Mouse (Mus musculus) brain, embryonic 14.5 days (tissue): ENCODE results near the gene 1810009A15Rik. TPM values are rescaled to one million over a fixed set of nuclear protein-coding genes. Genes with fewer than 3 reads are reported as not detected.

Source experiments
- DNase-seq: peaks from one replicate; pipeline ENCODE4 v3.0.0-alpha.2; 2011; ENCODE audit warnings: low read depth
- CTCF ChIP-seq: fragments of 200-500 bp; IDR thresholded peaks from 2 replicates; pipeline ENCODE4 v1.5.1; 2012; ENCODE audit warnings: inconsistent platforms, mild to moderate bottlenecking, moderate library complexity, borderline replicate concordance; ENCODE audit not compliant: insufficient read depth, insufficient read length; ENCODE audit errors: extremely low read depth
- POLR2A ChIP-seq: fragments of 200-500 bp; IDR thresholded peaks from 2 replicates; pipeline ENCODE4 v1.6.1; 2012; ENCODE audit warnings: mild to moderate bottlenecking, inconsistent platforms, borderline replicate concordance; ENCODE audit not compliant: poor library complexity, insufficient read depth, insufficient read length, severe bottlenecking; ENCODE audit errors: extremely low read depth
- polyA plus RNA-seq: library from polyadenylated mRNA; depleted of rRNA; stranded (reverse); fragments of >200 nt; gene quantifications from 2 replicates; pipeline ENCODE4 v1.2.3, GENCODE M21; 2012

The 1810009A15Rik gene
- polyA plus RNA-seq, 1 experiment, result 43.0 TPM

DNA sequence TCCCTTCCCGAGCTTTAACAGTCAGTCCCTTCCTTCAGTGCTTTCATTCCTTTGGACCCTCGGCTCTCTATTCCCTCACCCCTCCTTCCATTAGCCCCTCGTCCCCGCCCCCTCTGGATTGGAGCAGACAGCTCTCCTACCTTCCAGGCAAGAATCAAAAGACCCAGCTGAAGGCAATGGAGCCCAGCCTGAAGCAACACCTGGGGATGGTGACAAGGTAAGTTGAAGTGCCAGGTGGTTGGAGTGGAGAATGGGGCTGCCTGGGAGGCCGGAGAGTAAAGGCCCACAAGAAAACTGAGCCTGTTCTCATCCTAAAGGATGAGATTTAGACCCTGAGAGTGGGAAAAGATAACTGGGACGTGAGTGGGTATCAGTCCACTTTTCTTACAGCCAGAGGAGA is 19.9 kb downstream of the 1810009A15Rik start:
- no peak for DNase-seq
- no peak for TF ChIP-seq POLR2A
- no peak for TF ChIP-seq CTCF

DNA sequence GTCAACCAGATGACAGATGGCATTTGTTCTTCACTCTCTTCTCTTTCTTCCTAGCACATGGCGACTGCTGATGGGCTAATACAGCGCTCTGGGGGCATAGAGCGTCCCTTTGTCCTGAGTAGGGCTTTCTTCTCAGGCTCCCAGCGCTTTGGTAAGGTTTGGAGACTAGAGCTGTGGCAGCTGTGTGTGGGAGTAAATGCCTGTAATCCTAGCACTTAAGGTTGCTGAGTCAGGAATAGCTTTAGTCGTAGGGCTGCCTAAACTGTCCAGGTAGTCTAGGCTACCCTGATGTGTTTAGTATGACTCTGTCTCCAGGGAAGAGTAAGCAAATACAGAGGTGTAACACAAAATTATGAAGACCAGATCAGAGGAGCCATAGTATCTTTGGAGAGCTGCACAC is 23.2 kb downstream of the 1810009A15Rik start:
- TF ChIP-seq CTCF, result no peak
- TF ChIP-seq POLR2A, result no peak
- no peak for DNase-seq

DNA sequence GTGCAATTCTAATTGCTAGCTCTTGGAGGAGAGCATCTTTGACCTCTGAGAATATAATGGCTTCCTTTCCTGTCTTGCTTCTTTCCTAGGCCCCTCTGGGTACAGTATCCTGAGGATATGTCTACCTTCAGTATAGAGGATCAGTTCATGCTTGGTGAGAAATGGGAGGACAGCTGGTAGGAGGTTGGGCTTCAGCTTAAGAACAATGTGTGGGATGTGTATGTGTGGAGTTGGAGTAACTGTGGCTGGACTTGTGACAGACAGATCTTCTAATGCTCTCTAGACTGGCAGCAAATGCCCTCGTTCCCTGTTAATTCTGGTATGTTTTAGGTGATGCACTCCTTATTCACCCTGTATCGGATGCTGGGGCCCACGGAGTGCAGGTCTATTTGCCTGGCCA is 25.6 kb downstream of the 1810009A15Rik start:
- no peak for TF ChIP-seq CTCF
- TF ChIP-seq POLR2A, result no peak
- DNase-seq, result no peak

DNA sequence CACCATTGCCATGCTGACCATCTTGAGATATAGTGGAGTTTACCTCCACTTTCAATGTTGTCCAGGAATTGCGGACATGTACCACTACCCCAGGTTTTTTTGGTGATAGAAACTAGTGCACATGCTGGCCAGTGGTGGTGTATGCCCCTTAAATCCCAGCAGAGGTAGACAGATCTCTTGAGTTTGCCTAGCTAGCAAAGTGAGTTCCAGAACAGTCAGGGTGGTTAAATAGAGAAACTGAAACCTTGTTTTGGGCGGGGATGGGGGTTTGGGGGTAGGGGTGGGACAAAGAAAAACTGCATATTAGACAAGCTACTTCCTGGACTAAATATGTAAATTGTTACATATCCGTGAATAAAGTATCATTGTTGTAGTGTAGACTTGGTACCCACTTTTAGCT is 30.3 kb downstream of the 1810009A15Rik start:
- DNase-seq, result no peak
- TF ChIP-seq POLR2A (no peak), CTCF (no peak)

DNA sequence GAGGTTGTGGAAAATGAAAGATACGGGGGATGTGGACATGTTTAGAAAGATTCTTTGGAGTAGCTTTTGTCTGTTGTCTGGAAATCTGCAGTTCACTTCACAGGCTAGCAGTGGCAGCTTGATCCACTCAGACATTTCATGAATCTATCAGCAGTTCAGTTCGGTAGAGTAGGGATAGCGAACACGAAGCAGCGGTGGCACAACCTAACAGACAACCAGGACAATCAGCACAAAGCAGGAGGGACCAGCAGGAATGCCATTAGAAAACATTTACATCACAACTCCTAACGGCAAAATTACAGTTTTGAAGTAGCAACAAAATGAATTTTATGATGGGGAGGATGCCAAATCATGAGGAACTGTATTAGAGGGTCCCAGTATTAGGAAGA is 31.0 kb downstream of the 1810009A15Rik start:
- no peak for TF ChIP-seq CTCF
- TF ChIP-seq POLR2A, result no peak
- DNase-seq, result no peak

DNA sequence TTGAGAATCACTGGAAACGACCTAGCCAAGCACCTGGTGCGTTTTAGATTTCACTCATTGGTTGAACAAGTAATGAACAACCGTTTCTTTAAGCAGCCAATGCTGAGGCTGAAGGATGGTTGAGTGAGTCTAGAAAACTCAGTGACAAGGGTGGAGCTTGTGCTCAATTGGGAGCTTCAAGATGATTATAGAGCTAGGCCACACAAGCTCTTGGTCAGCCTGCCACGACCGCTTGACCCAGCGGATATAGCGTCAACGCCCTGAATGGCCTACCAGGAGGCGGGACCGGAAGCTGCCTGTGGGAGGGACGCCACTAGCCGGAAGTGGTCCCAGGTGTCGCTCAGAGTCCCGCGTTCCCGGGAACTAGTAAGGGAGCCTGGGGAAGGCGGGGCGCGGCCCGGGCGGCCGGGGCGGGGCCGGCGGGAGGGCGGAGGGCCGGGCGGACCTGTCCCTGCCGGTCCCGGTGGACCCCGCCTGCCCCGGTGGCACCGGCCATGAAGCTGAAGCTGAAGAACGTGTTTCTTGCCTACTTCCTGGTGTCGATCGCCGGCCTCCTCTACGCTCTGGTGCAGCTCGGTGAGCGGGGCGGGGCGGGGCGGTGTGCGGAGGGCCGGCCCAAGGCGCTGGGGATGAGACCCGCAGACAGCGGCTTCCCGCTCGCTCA is 31.6 kb downstream of the 1810009A15Rik start, which contains the start of gene B3gat3:
Gene B3gat3 (plus strand): TSS at position 302 of the 664 bp plus-strand sequence.
- peak; percentile 96 for DNase-seq
- TF ChIP-seq POLR2A, result peak; percentile 31; the same call in 1 of the 2 replicates
- no peak for TF ChIP-seq CTCF

DNA sequence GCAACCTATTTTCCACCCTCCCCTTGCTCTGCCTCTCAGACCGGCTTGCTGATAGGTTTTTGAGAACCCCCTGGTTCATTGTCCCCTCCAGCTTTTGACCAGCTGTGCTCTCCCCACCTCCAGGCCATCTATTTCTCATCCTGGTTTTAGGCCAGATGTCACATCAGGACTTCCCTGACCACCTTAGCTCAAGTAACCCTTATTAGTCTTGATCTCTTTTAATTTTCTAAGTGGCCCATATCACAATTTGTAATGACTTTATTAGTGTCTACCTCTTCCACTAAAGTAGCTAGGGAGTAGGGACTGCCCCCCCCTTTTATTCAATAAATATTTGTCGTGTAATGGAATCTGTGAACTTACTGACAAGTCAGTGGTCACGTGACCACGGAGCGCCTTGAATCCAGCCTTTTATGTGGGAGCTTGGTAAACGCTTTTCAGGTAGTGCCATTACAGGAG is 32.2 kb downstream of the 1810009A15Rik start:
- TF ChIP-seq POLR2A, result no peak
- no peak for TF ChIP-seq CTCF
- DNase-seq, result peak; percentile 73

DNA sequence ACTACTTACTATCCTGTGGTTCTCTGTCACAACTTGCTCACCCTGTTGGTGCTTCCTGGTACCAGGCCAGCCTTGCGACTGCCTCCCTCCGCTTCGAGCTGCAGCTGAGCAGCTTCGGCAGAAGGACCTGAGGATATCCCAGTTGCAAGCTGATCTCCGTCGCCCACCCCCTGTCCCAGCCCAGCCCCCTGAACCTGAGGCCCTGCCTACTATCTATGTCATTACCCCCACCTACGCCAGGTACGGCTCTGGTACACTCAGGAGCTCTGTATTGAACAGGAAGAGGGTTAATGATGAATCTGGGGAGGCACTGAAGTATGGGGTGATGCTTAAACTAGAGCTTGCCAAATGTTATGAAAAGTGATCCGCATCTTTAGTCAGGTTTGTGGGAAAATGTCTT is 33.1 kb downstream of the 1810009A15Rik start:
- no peak for DNase-seq
- TF ChIP-seq CTCF (no peak), POLR2A (no peak)

DNA sequence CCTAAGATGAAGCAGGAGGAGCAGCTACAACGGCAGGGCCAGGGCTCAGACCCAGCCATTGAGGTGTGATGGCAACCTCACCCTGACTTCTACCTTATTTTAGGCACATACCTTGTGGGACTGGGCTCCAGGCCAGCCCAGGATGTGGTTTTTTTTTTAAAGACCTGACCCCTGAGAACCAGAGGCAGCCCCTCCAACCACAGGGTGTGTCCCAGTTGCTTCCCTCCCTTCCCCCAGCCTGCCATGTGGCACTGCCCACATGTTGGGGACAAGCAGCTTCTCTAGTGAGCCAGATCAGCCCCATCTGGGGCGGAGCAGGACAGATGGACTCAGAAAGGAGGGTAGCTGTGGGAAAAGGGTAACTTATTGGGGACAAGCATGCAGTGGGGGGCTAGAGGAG is 38.1 kb downstream of the 1810009A15Rik start:
- no peak for TF ChIP-seq CTCF
- TF ChIP-seq POLR2A, result no peak
- DNase-seq, result no peak

DNA sequence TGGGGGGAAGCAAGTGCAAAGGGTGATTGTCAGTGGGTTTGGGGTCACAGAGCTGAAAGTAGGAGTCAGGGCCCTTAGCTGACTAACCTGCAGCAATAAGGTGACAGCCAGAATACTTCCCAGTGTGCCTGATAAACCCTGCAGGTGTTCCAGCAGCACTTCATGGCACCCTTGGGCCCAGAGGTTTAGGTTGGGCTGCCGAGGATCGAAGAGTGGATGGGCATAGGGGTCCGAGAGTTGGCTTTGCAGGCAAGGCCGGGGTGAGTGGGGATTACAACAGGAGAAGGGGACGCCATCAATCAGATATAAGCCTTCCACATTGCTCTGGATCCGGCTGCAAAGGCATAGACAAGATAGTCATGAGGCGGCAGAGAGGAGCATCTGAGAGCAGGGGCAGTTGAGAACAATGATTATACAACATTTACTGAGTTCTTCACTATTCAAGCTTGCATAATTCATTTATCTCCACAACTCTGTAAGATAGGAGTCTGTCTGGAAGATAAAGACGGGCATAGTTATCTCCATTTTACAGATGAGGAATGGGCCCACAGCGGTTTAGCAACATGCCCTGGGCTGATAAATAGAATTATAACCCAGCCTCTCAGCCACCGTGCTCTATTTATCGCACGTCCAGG is 39.4 kb downstream of the 1810009A15Rik start:
- DNase-seq, result no peak
- TF ChIP-seq POLR2A (no peak), CTCF (no peak)

DNA sequence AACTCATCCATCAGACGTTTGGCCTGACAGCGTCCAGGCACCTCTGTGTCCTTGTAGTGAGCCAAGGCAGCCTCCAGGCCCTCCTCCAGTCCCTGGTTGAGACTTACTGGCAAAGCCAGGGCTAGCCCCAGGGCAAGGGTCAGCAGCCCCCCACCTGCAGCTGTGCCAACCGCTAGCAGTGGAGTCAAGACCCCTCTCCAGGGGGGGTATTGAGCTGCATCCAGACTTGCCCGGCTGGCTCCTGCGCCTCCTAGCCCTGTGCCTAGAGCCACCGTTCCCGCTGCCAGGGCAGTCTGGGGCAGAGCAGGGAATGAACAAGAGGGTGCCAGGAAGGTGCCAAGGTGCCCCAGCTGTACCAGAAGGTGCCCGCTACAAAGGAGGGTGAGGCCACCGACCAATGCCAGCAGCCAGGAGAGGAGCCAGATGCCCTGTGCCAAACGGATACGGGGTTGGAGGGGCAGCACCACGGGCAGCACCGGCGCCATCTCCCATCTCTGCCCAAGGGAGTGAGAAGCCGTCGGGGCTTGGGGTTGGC is 40.1 kb downstream of the 1810009A15Rik start:
- no peak for DNase-seq
- no peak for TF ChIP-seq POLR2A
- TF ChIP-seq CTCF, result no peak
